Mouse (Mus musculus) myocyte (in vitro differentiated cells): ENCODE measurements around the gene Islr2. TPM values are rescaled to one million over a fixed set of nuclear protein-coding genes. Genes with fewer than 3 reads are reported as not detected.
A peak's percentile ranks its signal among the peaks of the same experiment; 100 is the strongest.

Experiments
- H3K27me3 ChIP-seq: one replicate; pipeline ENCODE4 v1.6.1; 2011; ENCODE audit not compliant: control insufficient read depth, insufficient read depth, insufficient read length
- H3K36me3 ChIP-seq: one replicate; pipeline ENCODE4 v1.6.1; 2011; ENCODE audit not compliant: control insufficient read depth, insufficient read depth
- H3K4me2 ChIP-seq: one replicate; pipeline ENCODE4 v1.6.1; 2011; ENCODE audit warnings: low read depth, control low read depth
- H3K4me3 ChIP-seq: one replicate; pipeline ENCODE4 v1.5.1; 2011; ENCODE audit warnings: mild to moderate bottlenecking, control low read depth, moderate library complexity
- H3K79me2 ChIP-seq: one replicate; pipeline ENCODE4 v1.6.1; 2011; ENCODE audit not compliant: control insufficient read depth, insufficient read depth
- H3ac ChIP-seq: one replicate; pipeline ENCODE4 v1.6.1; 2011; ENCODE audit not compliant: control insufficient read depth, insufficient read length
- CEBPB ChIP-seq: IDR thresholded peaks from 2 replicates; pipeline ENCODE4 v1.6.1; 2011; ENCODE audit warnings: mild to moderate bottlenecking, moderate library complexity; ENCODE audit not compliant: poor library complexity, insufficient read depth, severe bottlenecking
- E2F4 ChIP-seq: IDR thresholded peaks from one replicate; pipeline ENCODE4 v1.6.1; 2011; ENCODE audit warnings: mild to moderate bottlenecking, control low read depth, moderate library complexity; ENCODE audit not compliant: insufficient read depth
- MAX ChIP-seq: IDR thresholded peaks from one replicate; pipeline ENCODE4 v1.6.1; 2011; ENCODE audit warnings: low read depth, mild to moderate bottlenecking, control low read depth
- MYOD1 ChIP-seq, 3 experiments: IDR thresholded peaks; one replicate each; pipeline ENCODE4 v1.6.1; 2011; ENCODE audit warnings: control low read depth in 2 of 3, low read depth in 2 of 3, mild to moderate bottlenecking in 2 of 3, moderate library complexity in 1 of 3; ENCODE audit not compliant: insufficient read length in 2 of 3, control insufficient read depth in 1 of 3
- MYOG ChIP-seq, 3 experiments: IDR thresholded peaks; one replicate each; pipeline ENCODE4 v1.6.1; 2011; ENCODE audit warnings: control low read depth in 2 of 3, low read depth in 2 of 3, mild to moderate bottlenecking in 2 of 3; ENCODE audit not compliant: insufficient read length in 2 of 3, control insufficient read depth in 1 of 3, insufficient read depth in 1 of 3
- POLR2A ChIP-seq: IDR thresholded peaks from one replicate; pipeline ENCODE4 v1.6.1; 2011; ENCODE audit warnings: low read depth, mild to moderate bottlenecking, control low read depth, moderate library complexity; ENCODE audit not compliant: insufficient read length
- POLR2AphosphoS2 ChIP-seq: IDR thresholded peaks from one replicate; pipeline ENCODE4 v1.6.1; 2011; ENCODE audit warnings: low read depth, control low read depth; ENCODE audit not compliant: insufficient read length
- REST ChIP-seq: IDR thresholded peaks from one replicate; pipeline ENCODE4 v1.6.1; 2011; ENCODE audit warnings: mild to moderate bottlenecking, control low read depth, moderate library complexity; ENCODE audit not compliant: insufficient read depth, insufficient read length
- SRF ChIP-seq: IDR thresholded peaks from one replicate; pipeline ENCODE4 v1.6.1; 2011; ENCODE audit warnings: low read depth; ENCODE audit not compliant: control insufficient read depth, insufficient read length
- TCF12 ChIP-seq: IDR thresholded peaks from one replicate; pipeline ENCODE4 v1.6.1; 2011; ENCODE audit warnings: mild to moderate bottlenecking, control low read depth; ENCODE audit not compliant: poor library complexity, insufficient read depth, severe bottlenecking
- TCF3 ChIP-seq: IDR thresholded peaks from one replicate; pipeline ENCODE4 v1.6.1; 2011; ENCODE audit warnings: low read depth, control low read depth; ENCODE audit not compliant: insufficient read length
- USF1 ChIP-seq: IDR thresholded peaks from one replicate; pipeline ENCODE4 v1.6.1; 2011; ENCODE audit warnings: low read depth, mild to moderate bottlenecking, control low read depth, moderate library complexity
- polyA plus RNA-seq: library from polyadenylated mRNA; unstranded; fragments of >200 nt; fragmentation: generic; extraction: Trizol; gene quantifications from one replicate; pipeline ENCODE4 v1.2.1, GENCODE M21; 2012; ENCODE audit warnings: missing spikeins

The Islr2 gene
- polyA plus RNA-seq, 1 experiment, result 0.32 TPM

DNA sequence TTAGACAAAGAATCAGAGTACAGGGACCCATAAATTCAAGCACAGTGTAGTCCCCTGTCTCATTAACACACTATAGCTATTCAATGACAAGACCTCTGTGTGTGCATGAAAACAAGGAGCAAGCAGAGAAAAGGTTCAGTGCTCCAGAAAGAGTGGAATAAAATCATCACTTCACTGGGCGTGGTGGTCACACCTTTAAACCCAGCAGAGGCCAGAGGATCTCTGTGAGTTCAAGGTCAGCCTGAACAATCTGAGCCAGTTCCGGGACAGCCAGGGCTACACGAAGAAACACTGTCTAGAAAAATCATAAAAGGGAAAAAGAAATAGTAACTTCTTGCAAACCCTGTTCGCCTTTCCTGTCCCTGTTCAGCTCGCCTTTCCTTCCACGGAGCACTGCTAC lies 39.6 kb upstream of the Islr2 start:
- no peak overlapping the region for H3K4me3 ChIP-seq
- H3K79me2 ChIP-seq, result peaks cover 71% of the 10 kb centered on the region
- H3K36me3 ChIP-seq, result no peaks in the 10 kb centered on the region
- H3ac ChIP-seq, result no peak overlapping the region
- H3K27me3 ChIP-seq, result no peaks in the 10 kb centered on the region
- no peak overlapping the region for H3K4me2 ChIP-seq
- TF ChIP-seq CEBPB, result no peak

GRCm38 (mm10) chr9:58242696-58243095 lies 38.6 kb upstream of the Islr2 start:
- H3K27me3 ChIP-seq, result no peaks in the 10 kb centered on the region
- peaks cover 67% of the 10 kb centered on the region for H3K79me2 ChIP-seq
- peak overlapping the region; percentile 42 for H3K4me2 ChIP-seq
- H3K4me3 ChIP-seq, result no peak overlapping the region
- TF ChIP-seq MYOD1 (IDR thresholded peaks at IDR 0.05; ENCODE audit: control insufficient read depth in 1 of 3, insufficient read length in 2 of 3, low read depth in 2 of 3) (no peak), POLR2A (no peak), E2F4 (no peak), REST (no peak), CEBPB (no peak), TCF3 (no peak), MAX (no peak), TCF12 (no peak), USF1 (no peak), SRF (no peak), MYOG (IDR thresholded peaks at IDR 0.05; ENCODE audit: control insufficient read depth in 1 of 3, insufficient read depth in 1 of 3, insufficient read length in 2 of 3, low read depth in 2 of 3) (no peak), POLR2AphosphoS2 (no peak)
- H3K36me3 ChIP-seq, result no peaks in the 10 kb centered on the region
- no peak overlapping the region for H3ac ChIP-seq

DNA sequence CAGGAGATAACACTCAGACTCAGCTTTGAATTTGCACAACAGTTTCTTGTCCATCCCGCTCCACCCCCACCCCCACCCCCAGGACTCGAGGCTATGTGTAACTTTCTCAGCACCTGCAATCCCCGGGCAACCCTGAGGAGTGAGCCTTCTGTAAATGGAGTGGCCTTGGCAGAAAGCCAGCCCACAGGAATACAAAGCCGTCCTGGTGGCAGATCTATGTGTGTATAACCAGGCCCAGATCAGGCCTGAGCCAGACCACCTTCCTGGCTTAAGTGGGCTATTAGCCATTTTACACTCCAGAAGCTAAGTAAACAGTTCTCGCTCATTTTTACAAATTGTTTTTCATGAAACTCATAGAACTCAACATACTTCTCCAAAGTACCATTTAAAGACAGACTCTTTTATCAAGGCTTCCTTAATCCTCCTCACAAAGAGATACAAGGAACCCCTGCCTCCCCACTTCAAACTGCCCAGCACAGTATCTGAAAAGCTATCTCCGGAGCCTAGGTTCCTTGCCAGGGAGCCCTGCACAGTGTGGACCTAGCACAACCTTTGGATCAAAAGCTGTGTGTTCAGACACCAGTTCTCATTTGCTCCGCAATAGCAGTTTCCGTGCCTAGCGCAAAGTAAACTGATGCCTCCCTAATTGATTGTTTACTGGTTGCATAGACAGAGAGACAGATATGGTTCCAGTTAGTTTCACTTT lies 37.8 kb upstream of the Islr2 start:
- Histone ChIP-seq H3K36me3 (no peaks in the 10 kb centered on the region), H3K4me2 (peak overlapping the region; percentile 42), H3K79me2 (peaks cover 66% of the 10 kb centered on the region), H3K27me3 (no peaks in the 10 kb centered on the region), H3ac (no peak overlapping the region), H3K4me3 (no peak overlapping the region)
- no peak for TF ChIP-seq TCF12
- TF ChIP-seq REST, result no peak
- no peak for TF ChIP-seq E2F4

DNA sequence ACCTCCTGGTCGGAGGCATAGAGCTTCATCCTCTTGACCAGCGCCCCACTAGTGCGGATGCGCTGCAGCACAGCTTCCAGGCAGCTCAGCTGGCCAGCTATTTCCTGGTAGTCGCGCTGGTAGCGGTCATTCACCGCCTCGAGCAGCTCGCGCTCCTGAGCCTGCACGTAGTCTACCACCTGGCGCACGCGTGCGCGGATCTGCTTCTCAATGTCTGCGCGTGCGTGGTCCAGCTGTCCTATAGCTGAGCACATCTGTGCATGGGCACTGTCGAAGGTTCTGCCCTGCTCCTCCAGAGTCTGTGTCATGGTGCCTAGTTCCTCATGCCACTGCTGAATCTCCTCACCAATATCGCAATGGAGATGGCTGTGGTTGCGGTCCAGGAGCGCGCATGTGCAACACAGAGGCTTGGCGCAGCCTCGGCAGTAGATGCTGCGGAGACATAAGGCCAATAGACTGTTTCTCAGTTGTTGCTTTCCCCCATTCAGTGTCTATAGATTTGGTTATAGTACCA lies 30.4 kb upstream of the Islr2 start:
- H3K79me2 ChIP-seq, result peaks cover 10% of the 10 kb centered on the region
- no peak overlapping the region for H3K4me2 ChIP-seq
- TF ChIP-seq SRF (no peak), POLR2A (no peak), MYOG (IDR thresholded peaks at IDR 0.05; ENCODE audit: control insufficient read depth in 1 of 3, insufficient read depth in 1 of 3, insufficient read length in 2 of 3, low read depth in 2 of 3) (no peak), MYOD1 (IDR thresholded peaks at IDR 0.05; ENCODE audit: control insufficient read depth in 1 of 3, insufficient read length in 2 of 3, low read depth in 2 of 3) (no peak), USF1 (no peak), REST (no peak), POLR2AphosphoS2 (no peak), TCF3 (no peak), TCF12 (no peak), E2F4 (no peak)
- no peaks in the 10 kb centered on the region for H3K27me3 ChIP-seq
- H3ac ChIP-seq, result no peak overlapping the region
- no peak overlapping the region for H3K4me3 ChIP-seq
- peaks cover 10% of the 10 kb centered on the region for H3K36me3 ChIP-seq

DNA sequence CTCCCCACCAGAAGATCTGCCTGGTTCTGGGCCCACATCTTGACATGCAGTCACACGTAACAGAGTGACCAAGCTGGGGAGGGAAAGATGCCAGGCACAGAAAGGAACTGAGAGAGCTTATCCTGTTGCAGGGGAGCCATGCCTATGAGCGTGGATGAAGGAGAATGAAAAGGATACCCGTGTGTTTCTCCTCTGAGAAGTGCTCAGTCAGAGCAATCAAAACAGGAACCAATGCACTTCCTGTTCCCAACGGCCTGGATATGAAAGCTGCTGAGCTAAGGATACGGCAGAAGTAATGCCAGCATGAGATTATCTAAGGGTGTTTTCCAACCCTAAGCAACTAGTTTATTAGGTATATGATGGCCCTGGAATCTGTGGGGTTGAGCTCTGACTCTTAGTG lies 28.3 kb upstream of the Islr2 start:
- H3K36me3 ChIP-seq, result peaks cover 19% of the 10 kb centered on the region
- H3K27me3 ChIP-seq, result no peaks in the 10 kb centered on the region
- no peak for TF ChIP-seq TCF3
- no peak for TF ChIP-seq MYOD1 (IDR thresholded peaks at IDR 0.05; ENCODE audit: control insufficient read depth in 1 of 3, insufficient read length in 2 of 3, low read depth in 2 of 3)
- no peak for TF ChIP-seq MAX
- TF ChIP-seq CEBPB, result no peak
- TF ChIP-seq REST, result no peak
- no peak for TF ChIP-seq E2F4
- H3K4me2 ChIP-seq, result no peak overlapping the region
- H3ac ChIP-seq, result no peak overlapping the region
- no peak overlapping the region for H3K4me3 ChIP-seq
- no peaks in the 10 kb centered on the region for H3K79me2 ChIP-seq
